Mouse (Mus musculus) heart, postnatal 0 days (tissue): Measurements from ENCODE around the gene Cks2. TPM values are rescaled to one million over a fixed set of nuclear protein-coding genes. Genes with fewer than 3 reads are reported as not detected.

Experiments used
- ATAC-seq: fragments of 200-750 bp; cut with Nextera tagmentation; 2 replicates; pipeline ENCODE4 v1.8.0; 2017; ENCODE audit warnings: low read depth, moderate number of reproducible peaks, moderate library complexity; ENCODE audit not compliant: insufficient read depth
- DNase-seq: peaks from one replicate; pipeline ENCODE4 v3.0.0-alpha.2; 2016; ENCODE audit warnings: low spot score
- H3K27ac ChIP-seq: fragments of 300-500 bp; sonication (generic); 2 replicates; pipeline ENCODE4 v1.5.1; 2014; ENCODE audit warnings: low read depth, mild to moderate bottlenecking
- H3K27me3 ChIP-seq: fragments of 300-500 bp; sonication (generic); 2 replicates; pipeline ENCODE4 v1.6.1; 2014; ENCODE audit warnings: low read length, mixed read lengths; ENCODE audit not compliant: control insufficient read depth, insufficient read depth
- H3K36me3 ChIP-seq: fragments of 300-500 bp; sonication (generic); replicated peaks from 2 replicates; pipeline ENCODE4 v1.6.1; 2014; ENCODE audit warnings: low read length, mixed read lengths; ENCODE audit not compliant: control insufficient read depth, insufficient read depth
- H3K4me1 ChIP-seq: fragments of 300-500 bp; sonication (generic); 2 replicates; pipeline ENCODE4 v1.6.1; 2014; ENCODE audit warnings: antibody characterized with exemption; ENCODE audit not compliant: control insufficient read depth, insufficient read depth
- H3K4me2 ChIP-seq: fragments of 300-500 bp; sonication (generic); 2 replicates; pipeline ENCODE4 v1.6.1; 2014; ENCODE audit warnings: low read depth, mild to moderate bottlenecking, low read length, moderate library complexity
- H3K4me3 ChIP-seq: fragments of 300-500 bp; sonication (generic); 2 replicates; pipeline ENCODE4 v1.5.1; 2014; ENCODE audit warnings: low read depth, low read length
- H3K9ac ChIP-seq: fragments of 300-500 bp; sonication (generic); replicated peaks from 2 replicates; pipeline ENCODE4 v1.6.1; 2014; ENCODE audit warnings: low read depth, low read length, mixed read lengths
- H3K9me3 ChIP-seq: fragments of 300-500 bp; sonication (generic); replicated peaks from 2 replicates; pipeline ENCODE4 v1.6.1; 2016; ENCODE audit warnings: low read length; ENCODE audit not compliant: control insufficient read depth
- CTCF ChIP-seq: IDR thresholded peaks from 2 replicates; pipeline ENCODE4 v1.5.1; 2016; ENCODE audit warnings: antibody characterized with exemption, control low read depth, low read depth
- EP300 ChIP-seq: IDR thresholded peaks from 2 replicates; pipeline ENCODE4 v1.6.1; 2016; ENCODE audit warnings: antibody characterized with exemption, low read depth
- WGBS: fragments of 180-500 bp; shearing (Covaris S2); extraction: QIAGEN DNeasy Blood & Tissue Kit; methylation state at CpG from one replicate; pipeline ENCODE4 v1.1.7; 2014; 5-methylcytosine and 5-hydroxymethylcytosine counted together
- polyA plus RNA-seq: library from polyadenylated mRNA; unstranded; fragments of >200 nt; fragmentation: Nextera tagmentation; extraction: Ambion mirVana; gene quantifications from 2 replicates; pipeline ENCODE4 v1.2.1, GENCODE M21; 2015
- total RNA-seq: library from RNA; depleted of rRNA; stranded (reverse); fragments of >200 nt; gene quantifications from 2 replicates; pipeline ENCODE4 v1.2.3, GENCODE M21; 2014; ENCODE audit warnings: low replicate concordance

Gene Cks2
- total and polyA plus RNA-seq, 2 experiments from 2014 or later = 101 to 228 TPM

DNA sequence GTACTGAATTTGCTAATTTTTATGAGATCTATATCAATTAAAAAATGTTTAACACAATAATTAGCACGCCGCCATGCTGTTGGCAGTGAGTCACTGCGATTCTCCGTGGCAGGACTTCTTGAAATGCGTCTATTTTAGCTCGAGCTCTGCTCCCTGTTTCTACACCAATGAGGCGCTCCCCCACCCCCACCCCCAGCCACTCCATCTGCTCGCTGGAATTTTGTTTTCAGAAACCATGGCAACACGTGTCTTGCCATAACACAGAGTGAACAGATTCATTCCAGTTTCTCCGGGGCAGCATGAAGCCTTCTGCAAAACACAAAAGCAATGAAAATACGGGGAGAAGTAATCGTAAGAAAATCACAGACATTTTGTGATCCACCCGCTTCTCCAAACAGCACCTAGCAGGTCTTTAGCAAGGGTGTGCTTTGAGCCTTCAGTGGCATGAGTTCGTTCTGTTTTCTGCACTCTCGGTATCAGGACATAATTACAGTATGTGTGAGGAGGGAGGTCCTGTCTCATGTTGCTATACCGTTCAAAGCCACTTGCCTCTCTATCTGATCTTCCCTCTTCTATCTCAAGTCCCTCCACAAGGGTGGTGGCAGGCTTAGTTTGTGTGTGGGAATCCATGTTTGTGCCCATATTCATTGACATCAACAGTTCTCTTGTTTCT is 41.7 kb upstream of the Cks2 start:
- Histone ChIP-seq H3K27ac (no peak overlapping the region), H3K9me3 (no peaks in the 10 kb centered on the region), H3K4me2 (peak overlapping the region; percentile 40), H3K36me3 (no peaks in the 10 kb centered on the region), H3K4me1 (no peaks in the 10 kb centered on the region), H3K4me3 (peak overlapping the region; percentile 28), H3K9ac (no peak overlapping the region), H3K27me3 (no peaks in the 10 kb centered on the region)
- no peak for DNase-seq
- TF ChIP-seq CTCF = no peak
- TF ChIP-seq EP300 = no peak
- ATAC-seq = peak; percentile 49; the same call in 1 of the 2 replicates
- 26% methylated on average over 16 of the region's 16 CpGs for WGBS

DNA sequence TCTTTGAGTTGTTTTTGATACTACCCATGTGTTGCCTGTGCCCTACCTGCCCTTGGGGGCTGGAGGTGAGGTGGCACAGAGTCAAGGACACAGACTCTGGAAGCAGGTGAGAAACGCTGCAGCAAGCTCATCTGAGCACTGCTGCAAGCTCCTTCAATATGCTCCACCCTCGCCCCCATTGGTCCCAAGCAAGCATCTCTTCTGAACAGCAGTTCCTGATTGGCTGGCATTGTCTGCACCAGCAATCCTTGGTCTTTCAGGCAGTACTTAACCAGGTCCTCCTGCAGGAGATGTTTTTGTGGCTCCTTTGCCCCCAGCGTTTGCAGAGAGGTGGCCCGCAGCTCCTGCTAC is 41.2 kb upstream of the Cks2 start:
- WGBS = 54% methylated on average over 4 of the region's 4 CpGs
- Histone ChIP-seq H3K36me3 (no peaks in the 10 kb centered on the region), H3K9me3 (no peaks in the 10 kb centered on the region), H3K27me3 (no peaks in the 10 kb centered on the region), H3K4me3 (no peak overlapping the region), H3K4me2 (no peak overlapping the region), H3K27ac (no peak overlapping the region), H3K4me1 (no peaks in the 10 kb centered on the region), H3K9ac (no peak overlapping the region)
- ATAC-seq (no peak), DNase-seq (no peak)
- no peak for TF ChIP-seq CTCF
- TF ChIP-seq EP300 = no peak

GRCm38 (mm10) chr13:51609231-51609630 is 35.8 kb upstream of the Cks2 start:
- no peak for TF ChIP-seq CTCF
- no peak for TF ChIP-seq EP300
- H3K4me1 ChIP-seq = 0 out of 2 replicates have a peak, but pooled peaks cover 6% of the 10 kb centered on the region
- 90% methylated on average over 5 of the region's 7 CpGs for WGBS

DNA sequence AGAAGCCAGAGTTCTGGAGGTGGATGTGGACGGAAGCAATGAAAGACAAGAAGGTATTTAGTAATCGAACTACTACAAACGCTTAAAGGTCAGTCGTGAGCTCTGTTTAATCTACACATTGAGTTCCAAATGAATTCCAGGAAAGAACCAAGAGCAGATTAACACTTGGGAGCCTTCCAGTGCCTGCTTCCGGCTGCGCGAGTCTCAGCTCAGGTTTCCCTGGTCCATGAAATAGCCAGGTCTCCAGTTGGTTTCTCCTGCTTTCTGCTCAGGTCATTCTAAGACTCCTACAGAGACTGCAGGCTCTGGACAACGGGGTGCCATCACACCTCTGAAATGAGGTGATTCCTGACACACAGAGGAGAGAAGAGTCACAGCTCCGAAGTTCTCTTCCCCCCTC is 34.0 kb upstream of the Cks2 start:
- ATAC-seq (no peak), DNase-seq (no peak)
- H3K27me3 ChIP-seq = no peaks in the 10 kb centered on the region
- no peak overlapping the region for H3K4me3 ChIP-seq
- H3K27ac ChIP-seq = no peak overlapping the region
- H3K9ac ChIP-seq = no peak overlapping the region
- WGBS = 6% methylated on average over 9 of the region's 9 CpGs
- H3K36me3 ChIP-seq = no peaks in the 10 kb centered on the region
- H3K9me3 ChIP-seq = no peaks in the 10 kb centered on the region
- peak overlapping the region; percentile 46 for H3K4me2 ChIP-seq
- no peak for TF ChIP-seq CTCF
- no peak for TF ChIP-seq EP300
- H3K4me1 ChIP-seq = 0 out of 2 replicates have a peak, but pooled peaks cover 6% of the 10 kb centered on the region

More at GRCm38 (mm10) chr13:51609231-51609630, 35.8 kb upstream of the Cks2 start:
- Histone ChIP-seq H3K9ac (no peak overlapping the region), H3K27ac (no peak overlapping the region), H3K36me3 (no peaks in the 10 kb centered on the region), H3K9me3 (no peaks in the 10 kb centered on the region), H3K4me3 (no peak overlapping the region), H3K27me3 (no peaks in the 10 kb centered on the region), H3K4me2 (no peak overlapping the region)
- ATAC-seq (no peak), DNase-seq (no peak)

DNA sequence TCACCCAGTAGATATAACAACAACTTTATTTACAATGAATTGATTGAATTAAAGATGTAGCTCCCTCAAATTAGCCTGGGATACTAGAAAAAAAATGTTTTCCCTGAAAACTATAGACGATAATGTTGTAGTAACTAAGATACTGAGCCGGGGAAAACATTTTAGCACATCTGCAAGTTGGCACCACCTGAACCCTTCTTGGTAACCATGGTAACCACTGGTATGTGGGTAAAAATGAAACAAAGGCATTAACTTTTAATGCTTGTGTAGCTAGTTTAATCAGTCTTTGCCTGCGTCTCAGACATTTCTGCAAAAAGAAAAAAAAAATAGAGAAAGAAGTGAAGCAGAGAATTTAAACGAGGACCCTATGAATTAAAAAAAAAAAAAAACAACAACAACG is 33.5 kb upstream of the Cks2 start:
- no peak overlapping the region for H3K27ac ChIP-seq
- H3K36me3 ChIP-seq = no peaks in the 10 kb centered on the region
- peak overlapping the region; percentile 46; the same call in 1 of the 2 replicates for H3K4me2 ChIP-seq
- H3K4me1 ChIP-seq = 0 out of 2 replicates have a peak, but pooled peaks cover 6% of the 10 kb centered on the region
- no peak for TF ChIP-seq EP300
- TF ChIP-seq CTCF = no peak
- H3K9ac ChIP-seq = no peak overlapping the region
- DNase-seq = no peak
- 57% methylated on average over 5 of the region's 5 CpGs for WGBS
- no peaks in the 10 kb centered on the region for H3K9me3 ChIP-seq
- H3K27me3 ChIP-seq = no peaks in the 10 kb centered on the region
- H3K4me3 ChIP-seq = no peak overlapping the region
- ATAC-seq = no peak

DNA sequence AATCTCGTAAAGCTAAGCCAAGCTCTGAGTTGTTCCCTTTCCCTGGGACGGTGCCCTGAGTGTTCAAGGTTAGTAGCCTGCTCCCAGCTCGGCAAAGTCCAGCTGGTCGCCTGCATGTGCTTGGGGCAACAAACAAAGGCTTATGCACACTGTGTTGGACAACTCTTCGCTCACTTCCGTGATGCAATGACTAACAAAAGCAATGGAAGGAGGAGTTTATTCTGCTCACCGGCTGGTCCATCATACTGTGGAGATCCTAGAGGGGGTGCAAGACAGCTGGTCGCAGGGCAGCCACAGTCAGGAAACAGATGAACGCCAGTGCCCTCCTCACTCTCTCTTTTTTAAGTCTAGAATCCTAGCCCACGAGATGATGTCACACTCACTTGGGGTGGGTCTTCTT is 29.2 kb upstream of the Cks2 start:
- Histone ChIP-seq H3K9ac (no peak overlapping the region), H3K4me1 (0 out of 2 replicates have a peak, but pooled peaks cover 6% of the 10 kb centered on the region), H3K9me3 (no peaks in the 10 kb centered on the region), H3K27me3 (no peaks in the 10 kb centered on the region), H3K4me3 (no peak overlapping the region), H3K4me2 (no peak overlapping the region), H3K27ac (no peak overlapping the region), H3K36me3 (no peaks in the 10 kb centered on the region)
- no peak for TF ChIP-seq CTCF
- no peak for TF ChIP-seq EP300
- peak; percentile 27; the same call in 1 of the 2 replicates for ATAC-seq
- 53% methylated on average over 10 of the region's 10 CpGs for WGBS
- DNase-seq = no peak
